Mouse (Mus musculus): ENCODE data around the gene Sult2a2.
"Not testable (repeated sequence)": the region's sequence is repeated elsewhere in the genome, so short reads cannot be mapped to it uniquely, and the experiment has no call there.

Gene Sult2a2

DNA sequence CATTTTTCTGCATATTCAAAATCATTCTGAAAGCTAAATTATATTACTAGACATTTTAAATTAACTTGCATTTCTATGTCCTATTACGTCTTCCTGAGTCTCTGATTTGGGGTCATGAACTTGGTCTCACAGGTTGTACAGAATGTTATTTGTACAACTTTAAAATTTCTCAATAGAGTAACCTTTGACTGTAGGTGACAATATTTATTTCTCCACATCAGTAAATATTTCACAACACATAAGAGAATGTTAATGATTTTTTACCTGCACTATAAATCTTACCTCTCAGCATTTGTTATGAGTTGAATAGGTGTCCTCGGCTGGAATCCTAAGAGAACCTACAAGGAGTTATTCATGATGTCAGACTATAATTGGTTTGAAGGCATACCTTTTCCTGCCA lies at the start of gene Sult2a2:
TSS of gene Sult2a2 (plus strand) at position 301 of the 400 bp plus-strand sequence.
- POLR2A ChIA-PET, CTCF ChIA-PET: not testable (repeated sequence)

GRCm38 (mm10) chr7:13813913-13814312 lies 80.6 kb downstream of the Sult2a2 start:
- ChIA-PET CTCF (no interaction called here), POLR2A (no interaction called here)

All from embryonic stem cell, embryonic (primary cell).